Mouse (Mus musculus): ENCODE data around the gene Ccnd2. TPM values are rescaled to one million over a fixed set of nuclear protein-coding genes. Genes with fewer than 3 reads are reported as not detected.

Gene Ccnd2
- polyA plus RNA-seq, 1 experiment from 2014 or later, result 1,100 TPM

DNA sequence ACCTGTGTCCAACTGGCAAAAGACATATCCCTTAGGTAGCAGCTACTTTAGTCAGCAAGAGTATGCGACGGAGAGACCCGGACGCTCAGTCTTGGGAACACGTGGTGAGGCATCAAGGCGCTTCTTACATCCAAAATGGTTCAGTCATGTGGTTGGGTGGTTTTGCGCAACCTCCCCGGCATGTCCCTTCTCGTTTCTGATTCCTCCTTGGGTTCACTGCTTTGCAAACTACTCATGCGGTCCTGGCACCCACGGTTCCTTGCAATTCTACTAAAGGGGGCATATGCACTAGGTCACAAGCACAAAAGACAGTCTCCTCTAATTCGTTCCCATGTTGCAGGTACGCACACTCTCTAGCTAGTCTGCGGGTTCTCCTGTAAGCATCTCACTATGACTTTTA is 22.3 kb downstream of the Ccnd2 start:
- 91% methylated on average over 14 of the region's 14 CpGs for WGBS

DNA sequence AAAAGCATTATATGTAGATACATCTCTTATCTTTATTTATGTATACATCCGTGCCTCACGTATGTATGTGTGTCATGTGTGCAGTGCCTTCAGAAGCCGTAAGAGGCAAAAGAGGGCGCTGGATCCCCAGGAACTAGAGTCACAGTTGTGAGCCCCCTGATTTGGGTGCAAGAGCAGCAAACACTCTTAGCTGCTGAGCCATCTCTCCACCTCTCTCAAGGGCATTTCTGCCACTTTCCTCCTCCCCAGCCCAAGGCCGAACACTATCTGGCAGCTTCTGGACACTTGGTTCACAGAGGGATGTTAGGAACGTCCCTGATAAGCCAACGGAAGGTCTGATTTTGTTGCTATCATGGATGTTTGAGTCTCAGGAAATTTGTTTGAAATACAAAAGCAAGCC is 28.5 kb downstream of the Ccnd2 start:
- no peak for DNase-seq (ENCODE audit: low spot score)
- Histone ChIP-seq H3K4me1 (replicated peaks; ENCODE audit: control insufficient read depth, insufficient read depth, low read length) (no peaks in the 10 kb centered on the region), H3K9ac (ENCODE audit: low read length) (no peak overlapping the region), H3K9me3 (ENCODE audit: control insufficient read depth, low read length) (no peaks in the 10 kb centered on the region), H3K36me3 (ENCODE audit: control insufficient read depth, insufficient read depth, low read length) (peaks cover 23% of the 10 kb centered on the region), H3K4me3 (ENCODE audit: low read depth, low read length) (no peak overlapping the region), H3K4me2 (ENCODE audit: low read length) (no peak overlapping the region), H3K27me3 (replicated peaks; ENCODE audit: control insufficient read depth, insufficient read depth, low read length) (no peaks in the 10 kb centered on the region), H3K27ac (ENCODE audit: low read depth) (no peak overlapping the region)
- no peak for ATAC-seq (replicated peaks; ENCODE audit: low FRiP score, low TSS enrichment, low read depth)
- 80% methylated on average over 7 of the region's 7 CpGs for WGBS

More for the DNA sequence above, 22.3 kb downstream of the Ccnd2 start:
- ATAC-seq (replicated peaks; ENCODE audit: low FRiP score, low TSS enrichment, low read depth) (no peak), DNase-seq (ENCODE audit: low spot score) (no peak)
- Histone ChIP-seq H3K27me3 (replicated peaks; ENCODE audit: control insufficient read depth, insufficient read depth, low read length) (no peaks in the 10 kb centered on the region), H3K27ac (ENCODE audit: low read depth) (no peak overlapping the region), H3K9ac (ENCODE audit: low read length) (no peak overlapping the region), H3K36me3 (ENCODE audit: control insufficient read depth, insufficient read depth, low read length) (peaks cover 79% of the 10 kb centered on the region), H3K4me3 (ENCODE audit: low read depth, low read length) (no peak overlapping the region), H3K4me2 (ENCODE audit: low read length) (no peak overlapping the region), H3K9me3 (ENCODE audit: control insufficient read depth, low read length) (no peaks in the 10 kb centered on the region), H3K4me1 (replicated peaks; ENCODE audit: control insufficient read depth, insufficient read depth, low read length) (0 out of 2 replicates have a peak, but pooled peaks cover 3% of the 10 kb centered on the region)

DNA sequence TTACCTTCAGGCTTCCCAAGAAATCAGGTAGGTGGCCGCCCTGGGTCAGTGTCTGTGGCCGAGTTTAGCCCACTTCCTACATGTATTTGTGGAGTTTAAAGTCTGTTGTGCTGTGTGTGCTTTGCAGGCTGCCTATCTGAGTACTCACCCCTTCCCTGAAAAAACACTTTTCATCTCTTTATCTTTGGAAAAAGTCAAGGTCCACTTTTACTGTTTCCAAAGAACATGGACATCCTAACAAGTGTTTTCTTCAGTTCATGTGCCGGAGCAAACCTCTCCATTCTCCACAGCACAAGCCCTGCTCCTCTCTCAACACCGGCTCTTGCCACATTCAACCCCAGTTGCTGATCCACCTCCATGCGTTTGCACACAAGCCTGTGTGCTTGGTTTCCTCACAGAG is 29.0 kb downstream of the Ccnd2 start:
- H3K9me3 ChIP-seq (ENCODE audit: control insufficient read depth, low read length), result no peaks in the 10 kb centered on the region
- WGBS, result 82% methylated on average over 5 of the region's 5 CpGs
- ATAC-seq (replicated peaks; ENCODE audit: low FRiP score, low TSS enrichment, low read depth), result no peak

DNA sequence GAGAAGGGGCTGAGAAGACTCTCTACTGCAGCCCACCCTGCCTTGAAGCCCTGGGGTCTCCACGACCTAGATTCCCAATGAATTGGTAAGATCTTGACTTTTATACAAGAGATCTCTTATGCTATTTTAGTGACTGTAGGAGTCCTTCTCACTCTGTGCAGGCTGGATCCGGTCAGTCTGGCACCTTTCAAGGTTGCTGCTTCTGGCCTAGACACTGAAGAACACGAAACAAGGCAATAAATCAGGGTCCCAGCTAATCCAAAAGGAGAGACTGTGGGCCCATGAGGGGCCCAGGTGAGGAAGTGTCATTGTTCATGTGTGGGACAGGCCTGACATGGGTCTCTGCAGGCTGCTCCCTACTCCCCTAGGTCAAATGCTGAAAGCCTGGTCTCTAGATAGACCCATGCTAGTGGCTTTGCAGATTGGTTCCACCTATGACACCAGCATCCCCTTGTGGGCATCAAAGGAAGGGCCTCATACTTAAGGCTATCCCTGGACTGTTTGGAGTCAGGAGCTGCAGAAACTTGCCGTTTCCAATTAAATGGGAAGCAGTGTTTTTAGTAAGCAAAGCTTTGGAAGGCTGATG is 29.7 kb downstream of the Ccnd2 start:
- Histone ChIP-seq H3K4me1 (replicated peaks; ENCODE audit: control insufficient read depth, insufficient read depth, low read length) (no peaks in the 10 kb centered on the region), H3K4me3 (ENCODE audit: low read depth, low read length) (no peak overlapping the region), H3K9me3 (ENCODE audit: control insufficient read depth, low read length) (no peaks in the 10 kb centered on the region), H3K27me3 (replicated peaks; ENCODE audit: control insufficient read depth, insufficient read depth, low read length) (no peaks in the 10 kb centered on the region), H3K4me2 (ENCODE audit: low read length) (no peak overlapping the region), H3K9ac (ENCODE audit: low read length) (no peak overlapping the region), H3K27ac (ENCODE audit: low read depth) (no peak overlapping the region), H3K36me3 (ENCODE audit: control insufficient read depth, insufficient read depth, low read length) (peaks cover 11% of the 10 kb centered on the region)
- DNase-seq (ENCODE audit: low spot score) (no peak), ATAC-seq (replicated peaks; ENCODE audit: low FRiP score, low TSS enrichment, low read depth) (0 out of 2 replicates have a peak, but pooled peaks have one; percentile 25)
- 71% methylated on average over 4 of the region's 4 CpGs for WGBS

More for the DNA sequence above, 29.0 kb downstream of the Ccnd2 start:
- no peaks in the 10 kb centered on the region for H3K4me1 ChIP-seq (replicated peaks; ENCODE audit: control insufficient read depth, insufficient read depth, low read length)
- H3K27ac ChIP-seq (ENCODE audit: low read depth), result no peak overlapping the region
- H3K27me3 ChIP-seq (replicated peaks; ENCODE audit: control insufficient read depth, insufficient read depth, low read length), result no peaks in the 10 kb centered on the region
- H3K4me2 ChIP-seq (ENCODE audit: low read length), result no peak overlapping the region
- H3K4me3 ChIP-seq (ENCODE audit: low read depth, low read length), result no peak overlapping the region
- no peak for DNase-seq (ENCODE audit: low spot score)
- peaks cover 18% of the 10 kb centered on the region for H3K36me3 ChIP-seq (ENCODE audit: control insufficient read depth, insufficient read depth, low read length)
- no peak overlapping the region for H3K9ac ChIP-seq (ENCODE audit: low read length)

DNA sequence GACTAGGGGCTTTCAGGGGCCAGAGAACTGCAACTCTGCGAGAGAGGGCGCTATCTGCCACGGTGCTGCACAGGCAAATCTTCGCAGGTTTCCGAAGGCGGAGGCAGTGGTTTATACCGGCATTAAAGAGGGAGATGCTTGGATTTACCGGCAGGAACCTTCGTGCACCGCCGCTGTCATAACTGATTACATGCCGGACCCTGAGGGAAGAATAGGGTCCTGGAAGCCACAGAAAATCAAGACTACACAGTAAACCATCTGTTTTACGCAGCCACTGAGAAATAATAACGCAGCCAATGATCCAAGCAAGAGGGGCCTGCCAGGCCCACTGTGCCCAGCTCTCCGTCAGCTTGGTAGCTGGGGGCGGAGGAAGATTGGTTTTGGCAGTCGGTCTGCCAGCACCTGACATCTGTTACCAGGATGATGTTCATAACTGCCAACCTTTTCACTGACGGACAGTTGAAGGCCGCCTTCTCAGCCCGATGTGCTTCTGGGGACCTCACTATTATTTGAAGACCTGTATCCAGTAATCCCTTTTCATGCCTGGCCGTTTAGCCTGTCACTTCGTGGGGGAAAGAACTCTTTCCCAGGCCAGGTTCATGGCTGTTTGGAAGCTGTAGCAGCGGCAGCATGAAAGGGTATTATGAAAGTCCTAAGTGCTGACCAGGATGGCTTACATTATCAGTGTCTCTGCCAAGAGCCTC is 37.1 kb downstream of the Ccnd2 start:
- H3K27me3 ChIP-seq (replicated peaks; ENCODE audit: control insufficient read depth, insufficient read depth, low read length), result no peaks in the 10 kb centered on the region
- H3K4me1 ChIP-seq (replicated peaks; ENCODE audit: control insufficient read depth, insufficient read depth, low read length), result no peaks in the 10 kb centered on the region
- no peaks in the 10 kb centered on the region for H3K9me3 ChIP-seq (ENCODE audit: control insufficient read depth, low read length)
- ATAC-seq (replicated peaks; ENCODE audit: low FRiP score, low TSS enrichment, low read depth) (no peak), DNase-seq (ENCODE audit: low spot score) (no peak)
- 70% methylated on average over 23 of the region's 23 CpGs for WGBS
- H3K4me3 ChIP-seq (ENCODE audit: low read depth, low read length), result no peak overlapping the region
- H3K4me2 ChIP-seq (ENCODE audit: low read length), result no peak overlapping the region
- no peak overlapping the region for H3K9ac ChIP-seq (ENCODE audit: low read length)
- no peaks in the 10 kb centered on the region for H3K36me3 ChIP-seq (ENCODE audit: control insufficient read depth, insufficient read depth, low read length)
- H3K27ac ChIP-seq (ENCODE audit: low read depth), result no peak overlapping the region

DNA sequence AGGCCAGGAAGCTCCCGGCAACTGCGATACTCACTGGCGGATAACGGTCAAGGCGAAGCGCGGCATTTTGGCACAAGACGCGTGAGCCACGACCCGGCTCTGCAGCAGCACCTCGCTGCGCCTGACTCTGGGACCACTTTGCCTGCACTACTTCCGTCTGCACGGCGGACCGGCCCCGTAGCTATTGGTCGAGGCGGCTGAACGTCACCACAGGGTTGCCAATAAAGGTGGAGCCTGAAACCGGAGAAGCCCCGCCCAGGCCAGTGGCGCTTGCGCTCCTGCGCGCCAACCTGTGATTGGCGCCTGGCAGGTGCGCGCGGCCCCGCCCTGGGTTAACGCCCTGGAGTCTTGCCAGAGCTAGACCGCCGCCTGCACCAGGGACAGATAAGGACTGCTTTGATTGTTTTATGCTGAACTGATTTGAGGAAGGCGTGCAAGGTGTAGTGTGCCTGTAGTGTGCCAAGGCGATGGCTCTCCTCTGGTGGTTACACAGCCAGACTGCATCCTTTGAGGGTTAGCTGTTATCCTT is 42.5 kb downstream of the Ccnd2 start, which contains the start of gene Tigar:
Tigar (minus strand) TSS at position 156 of the 529 bp plus-strand sequence.
- Histone ChIP-seq H3K4me3 (ENCODE audit: low read depth, low read length) (peak within 1 kb of the TSS; percentile 54), H3K27ac (ENCODE audit: low read depth) (no peak within 1 kb of the TSS), H3K4me2 (ENCODE audit: low read length) (peak within 1 kb of the TSS; percentile 55), H3K36me3 (ENCODE audit: control insufficient read depth, insufficient read depth, low read length) (no peaks in the 10 kb centered on the region), H3K9me3 (ENCODE audit: control insufficient read depth, low read length) (no peaks in the 10 kb centered on the region), H3K27me3 (replicated peaks; ENCODE audit: control insufficient read depth, insufficient read depth, low read length) (no peaks in the 10 kb centered on the region), H3K4me1 (replicated peaks; ENCODE audit: control insufficient read depth, insufficient read depth, low read length) (0 out of 2 replicates have a peak, but pooled peaks cover 4% of the 10 kb centered on the region), H3K9ac (ENCODE audit: low read length) (peak within 1 kb of the TSS; percentile 48)
- ATAC-seq (replicated peaks; ENCODE audit: low FRiP score, low TSS enrichment, low read depth) (peak; percentile 99), DNase-seq (ENCODE audit: low spot score) (peak; percentile 89)
- WGBS, result under 1% methylated on average over 37 of the region's 37 CpGs

DNA sequence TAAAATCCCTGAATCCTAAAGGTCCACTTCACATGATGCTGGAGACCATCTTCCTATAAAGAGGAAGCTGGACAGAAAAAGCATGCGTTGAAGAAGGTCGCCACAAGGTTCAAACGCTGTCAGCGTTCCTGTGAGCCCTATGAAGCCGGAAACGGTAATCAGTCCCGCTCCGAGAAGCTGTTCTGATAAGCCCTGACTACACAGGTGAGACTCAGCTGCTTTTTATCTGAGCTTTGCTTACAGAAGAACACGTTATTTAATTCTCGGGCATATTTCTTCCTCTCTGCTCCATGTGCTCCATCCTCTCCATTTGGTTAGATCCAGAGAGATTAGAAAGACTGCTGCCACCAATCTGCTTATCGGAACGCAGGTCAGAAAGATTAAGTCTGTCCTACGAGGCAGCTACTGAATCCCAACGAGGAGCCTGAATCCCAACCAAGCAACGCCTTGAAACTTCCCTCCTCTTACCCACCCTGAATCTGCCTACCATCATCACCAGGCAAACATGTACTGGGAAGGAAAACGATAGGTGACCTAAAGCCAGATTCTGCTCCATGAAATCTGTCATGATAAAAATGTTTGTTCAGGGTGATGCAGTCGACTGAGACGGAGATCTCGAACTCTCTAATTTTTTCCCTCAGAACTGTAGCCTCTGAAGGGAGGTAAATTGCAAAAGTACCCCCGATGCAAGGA is 43.5 kb downstream of the Ccnd2 start:
- H3K27ac ChIP-seq (ENCODE audit: low read depth), result no peak overlapping the region
- DNase-seq (ENCODE audit: low spot score), result no peak
- peak overlapping the region; percentile 54 for H3K4me3 ChIP-seq (ENCODE audit: low read depth, low read length)
- H3K4me1 ChIP-seq (replicated peaks; ENCODE audit: control insufficient read depth, insufficient read depth, low read length), result 0 out of 2 replicates have a peak, but pooled peaks cover 4% of the 10 kb centered on the region
- H3K9me3 ChIP-seq (ENCODE audit: control insufficient read depth, low read length), result no peaks in the 10 kb centered on the region
- no peaks in the 10 kb centered on the region for H3K27me3 ChIP-seq (replicated peaks; ENCODE audit: control insufficient read depth, insufficient read depth, low read length)
- WGBS, result 34% methylated on average over 20 of the region's 20 CpGs
- no peak for ATAC-seq (replicated peaks; ENCODE audit: low FRiP score, low TSS enrichment, low read depth)
- peak overlapping the region; percentile 48 for H3K9ac ChIP-seq (ENCODE audit: low read length)
- H3K36me3 ChIP-seq (ENCODE audit: control insufficient read depth, insufficient read depth, low read length), result no peaks in the 10 kb centered on the region
- peak overlapping the region; percentile 55 for H3K4me2 ChIP-seq (ENCODE audit: low read length)

DNA sequence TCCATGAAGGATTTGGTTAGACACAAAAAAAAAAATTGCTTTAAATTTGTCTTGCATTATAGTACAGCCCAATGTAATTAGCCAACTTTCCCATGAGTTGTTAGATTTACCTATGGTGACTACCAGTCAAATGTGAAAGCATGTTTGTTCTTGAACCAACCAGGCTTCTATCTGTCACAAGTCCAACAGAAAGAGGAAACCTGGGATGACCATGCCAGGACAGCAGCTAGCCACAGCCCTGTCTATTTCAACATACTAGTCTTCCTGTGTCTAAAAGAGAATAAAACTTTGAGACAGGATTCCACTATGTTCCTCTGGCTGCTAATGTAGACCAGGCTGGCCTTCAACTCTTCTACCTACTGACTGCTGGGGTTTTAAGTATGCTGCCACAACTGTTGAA is 44.6 kb downstream of the Ccnd2 start:
- no peak overlapping the region for H3K9ac ChIP-seq (ENCODE audit: low read length)

More for the DNA sequence above, 44.6 kb downstream of the Ccnd2 start:
- ATAC-seq (replicated peaks; ENCODE audit: low FRiP score, low TSS enrichment, low read depth) (no peak), DNase-seq (ENCODE audit: low spot score) (no peak)
- Histone ChIP-seq H3K4me1 (replicated peaks; ENCODE audit: control insufficient read depth, insufficient read depth, low read length) (0 out of 2 replicates have a peak, but pooled peaks cover 4% of the 10 kb centered on the region), H3K9me3 (ENCODE audit: control insufficient read depth, low read length) (no peaks in the 10 kb centered on the region), H3K27me3 (replicated peaks; ENCODE audit: control insufficient read depth, insufficient read depth, low read length) (no peaks in the 10 kb centered on the region), H3K4me2 (ENCODE audit: low read length) (no peak overlapping the region), H3K36me3 (ENCODE audit: control insufficient read depth, insufficient read depth, low read length) (no peaks in the 10 kb centered on the region), H3K27ac (ENCODE audit: low read depth) (no peak overlapping the region), H3K4me3 (ENCODE audit: low read depth, low read length) (no peak overlapping the region)

Data from intestine, embryonic 14.5 days (tissue).